Mouse (Mus musculus): ENCODE measurements around the gene Minpp1. TPM values are rescaled to one million over a fixed set of nuclear protein-coding genes. Genes with fewer than 3 reads are reported as not detected.

Minpp1 gene
- polyA plus RNA-seq, 1 experiment from 2014 or later, result 74.4 TPM

DNA sequence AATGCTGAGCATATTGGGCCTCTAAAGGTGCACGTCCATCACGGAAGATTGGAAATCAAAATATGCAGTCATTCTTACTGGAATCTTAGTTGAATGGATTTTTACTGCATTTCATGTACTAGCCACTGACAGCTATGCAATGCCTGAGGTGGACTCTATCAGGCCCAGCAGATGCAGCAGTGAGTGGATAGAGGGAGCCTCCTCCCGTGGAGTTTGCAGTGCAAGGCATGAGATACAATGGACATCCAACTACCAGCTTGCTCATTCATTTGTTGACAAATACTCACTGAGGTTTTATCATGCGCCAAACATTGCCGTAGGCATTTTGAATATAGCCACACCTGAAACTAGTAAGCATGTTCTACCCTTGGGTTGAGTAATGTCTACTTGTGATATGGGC, 18.2 kb upstream of the Minpp1 start:
- no peak for ATAC-seq (ENCODE audit: low FRiP score, low TSS enrichment)
- H3K27ac ChIP-seq (ENCODE audit: low read length), result no peak overlapping the region
- H3K27me3 ChIP-seq (ENCODE audit: insufficient read depth, low read length), result no peaks in the 10 kb centered on the region
- H3K36me3 ChIP-seq (ENCODE audit: insufficient read depth, low read length), result no peaks in the 10 kb centered on the region
- H3K4me3 ChIP-seq (ENCODE audit: low read length), result no peak overlapping the region
- no peaks in the 10 kb centered on the region for H3K9me3 ChIP-seq (ENCODE audit: low read length)
- H3K4me2 ChIP-seq (replicated peaks; ENCODE audit: low read depth, low read length), result no peak overlapping the region
- H3K4me1 ChIP-seq (ENCODE audit: insufficient read depth, low read length), result no peaks in the 10 kb centered on the region
- H3K9ac ChIP-seq (replicated peaks; ENCODE audit: low read length), result no peak overlapping the region
- 93% methylated on average over 5 of the region's 5 CpGs for WGBS

DNA sequence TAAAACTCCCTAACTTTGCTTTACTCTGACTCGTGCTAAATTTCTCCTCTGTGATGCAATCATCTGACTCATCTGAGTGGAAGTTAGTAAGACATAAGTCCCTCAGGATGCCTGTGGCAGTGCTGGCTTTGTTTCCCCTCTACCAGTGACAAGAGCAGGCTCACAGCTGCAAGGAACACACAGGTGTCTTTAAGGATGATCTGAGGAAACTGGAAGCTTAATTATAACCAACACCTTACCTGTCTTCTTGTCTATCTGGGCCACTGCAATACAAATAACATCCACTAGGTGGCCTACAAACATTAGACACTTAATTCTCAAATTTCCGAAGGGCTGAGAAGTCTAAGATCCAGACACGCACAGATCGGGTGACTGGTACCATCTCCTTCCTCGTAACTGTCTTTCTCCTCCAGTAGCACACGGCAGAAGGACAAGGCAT, 15.5 kb upstream of the Minpp1 start:
- peak; percentile 39; the same call in 1 of the 2 replicates for ATAC-seq (ENCODE audit: low FRiP score, low TSS enrichment)
- H3K27ac ChIP-seq (ENCODE audit: low read length), result no peak overlapping the region

DNA sequence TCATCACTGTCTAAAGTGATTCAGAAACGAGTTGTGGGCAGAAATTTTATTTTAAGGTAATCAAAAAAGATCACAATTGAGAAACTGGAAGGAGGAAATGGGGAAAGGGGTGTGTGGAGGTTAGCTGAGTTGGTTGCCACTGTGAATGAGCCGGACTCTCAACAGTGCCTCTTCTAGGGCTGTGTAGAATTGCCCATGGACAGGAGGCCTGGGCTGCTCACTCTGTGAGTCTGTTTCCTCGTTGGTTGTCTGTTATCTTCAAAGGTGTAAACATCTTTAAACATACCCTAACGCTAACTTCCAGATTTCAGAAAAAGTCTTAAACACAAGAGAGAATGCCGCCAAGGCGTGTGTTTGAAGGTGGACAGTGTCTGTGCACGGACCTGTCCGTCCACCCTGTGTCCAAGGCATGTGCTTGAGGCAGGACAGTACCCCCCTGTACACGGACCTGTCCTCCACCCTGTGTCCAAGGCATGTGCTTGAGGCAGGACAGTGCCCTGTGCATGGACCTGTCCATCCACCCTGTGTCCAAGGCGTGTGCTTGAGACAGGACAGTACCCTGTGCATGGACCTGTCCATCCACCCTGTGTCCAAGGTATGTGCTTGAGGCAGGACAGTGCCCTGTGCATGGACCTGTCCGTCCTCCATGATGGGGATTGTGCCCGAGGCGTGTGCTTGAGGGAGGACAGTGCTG, 14.9 kb upstream of the Minpp1 start:
- peak; percentile 54; the same call in 1 of the 2 replicates for ATAC-seq (ENCODE audit: low FRiP score, low TSS enrichment)
- no peak overlapping the region for H3K4me3 ChIP-seq (ENCODE audit: low read length)
- H3K36me3 ChIP-seq (ENCODE audit: insufficient read depth, low read length), result no peaks in the 10 kb centered on the region
- no peak overlapping the region for H3K9ac ChIP-seq (replicated peaks; ENCODE audit: low read length)
- H3K27me3 ChIP-seq (ENCODE audit: insufficient read depth, low read length), result no peaks in the 10 kb centered on the region
- 88% methylated on average over 13 of the region's 13 CpGs for WGBS
- H3K4me2 ChIP-seq (replicated peaks; ENCODE audit: low read depth, low read length), result no peak overlapping the region
- H3K27ac ChIP-seq (ENCODE audit: low read length), result no peak overlapping the region
- H3K4me1 ChIP-seq (ENCODE audit: insufficient read depth, low read length), result no peaks in the 10 kb centered on the region
- no peaks in the 10 kb centered on the region for H3K9me3 ChIP-seq (ENCODE audit: low read length)

More for the DNA sequence above, 15.5 kb upstream of the Minpp1 start:
- H3K9me3 ChIP-seq (ENCODE audit: low read length), result no peaks in the 10 kb centered on the region
- no peak overlapping the region for H3K9ac ChIP-seq (replicated peaks; ENCODE audit: low read length)
- no peak overlapping the region for H3K4me2 ChIP-seq (replicated peaks; ENCODE audit: low read depth, low read length)
- H3K36me3 ChIP-seq (ENCODE audit: insufficient read depth, low read length), result no peaks in the 10 kb centered on the region
- WGBS, result 20% methylated on average over 6 of the region's 6 CpGs
- no peaks in the 10 kb centered on the region for H3K27me3 ChIP-seq (ENCODE audit: insufficient read depth, low read length)
- H3K4me1 ChIP-seq (ENCODE audit: insufficient read depth, low read length), result no peaks in the 10 kb centered on the region
- no peak overlapping the region for H3K4me3 ChIP-seq (ENCODE audit: low read length)

DNA sequence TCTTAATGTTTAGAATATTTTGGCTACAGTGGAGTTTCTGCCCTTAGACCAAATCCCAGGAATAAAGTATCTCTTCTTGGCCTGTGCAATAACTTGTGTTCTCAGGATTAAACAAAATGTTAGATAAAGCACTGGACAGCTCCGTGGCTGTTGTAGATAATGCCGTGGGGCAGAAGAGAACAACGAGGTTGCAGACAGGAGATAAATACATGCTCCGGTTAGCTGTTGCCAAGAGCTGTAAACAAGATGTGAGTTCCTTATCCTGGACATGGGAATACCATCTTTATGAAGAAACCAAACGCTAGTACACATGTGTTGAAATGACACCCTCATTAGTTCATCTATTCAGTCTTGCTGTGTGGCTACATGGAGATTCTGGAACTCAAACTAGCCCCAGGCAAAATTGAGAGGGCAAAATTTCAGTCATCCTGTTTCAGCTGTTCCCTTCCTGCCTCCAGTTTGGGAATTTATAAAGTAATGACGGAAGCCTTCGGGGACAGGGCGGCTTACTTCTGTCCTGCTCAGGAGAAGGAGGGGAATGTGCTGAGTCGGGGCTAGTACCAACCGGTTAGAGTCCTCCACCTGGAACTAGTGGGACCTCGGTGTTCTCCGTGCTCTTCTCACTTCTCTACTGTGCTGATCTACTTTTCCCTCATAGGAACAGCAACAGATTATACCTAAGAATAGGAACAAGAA, 9.4 kb upstream of the Minpp1 start:
- no peaks in the 10 kb centered on the region for H3K4me1 ChIP-seq (ENCODE audit: insufficient read depth, low read length)
- H3K9me3 ChIP-seq (ENCODE audit: low read length), result no peaks in the 10 kb centered on the region
- H3K4me3 ChIP-seq (ENCODE audit: low read length), result no peak overlapping the region
- no peak overlapping the region for H3K27ac ChIP-seq (ENCODE audit: low read length)
- H3K27me3 ChIP-seq (ENCODE audit: insufficient read depth, low read length), result no peaks in the 10 kb centered on the region
- ATAC-seq (ENCODE audit: low FRiP score, low TSS enrichment), result 0 out of 2 replicates have a peak, but pooled peaks have one; percentile 57
- no peak overlapping the region for H3K4me2 ChIP-seq (replicated peaks; ENCODE audit: low read depth, low read length)
- H3K9ac ChIP-seq (replicated peaks; ENCODE audit: low read length), result no peak overlapping the region
- WGBS, result 75% methylated on average over 12 of the region's 12 CpGs
- H3K36me3 ChIP-seq (ENCODE audit: insufficient read depth, low read length), result no peaks in the 10 kb centered on the region

DNA sequence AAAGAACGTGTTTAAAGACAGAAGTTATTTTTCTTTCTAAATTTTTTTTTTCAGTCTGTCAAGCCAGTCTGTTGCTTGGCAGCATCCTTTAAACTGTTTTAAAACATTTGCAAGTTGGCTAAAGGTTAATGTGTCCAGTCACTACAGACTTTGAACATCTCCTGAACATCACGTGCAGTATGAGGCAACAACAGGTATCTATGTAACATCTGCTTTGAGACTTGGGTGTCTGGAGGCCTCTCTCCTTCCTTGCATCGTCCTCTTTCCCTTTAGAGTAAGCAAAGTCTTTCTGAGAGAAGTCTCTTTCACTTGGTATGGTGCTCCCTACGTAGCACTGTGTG, 8.9 kb upstream of the Minpp1 start:
- H3K4me3 ChIP-seq (ENCODE audit: low read length), result no peak overlapping the region
- H3K36me3 ChIP-seq (ENCODE audit: insufficient read depth, low read length), result no peaks in the 10 kb centered on the region
- H3K27ac ChIP-seq (ENCODE audit: low read length), result no peak overlapping the region
- H3K27me3 ChIP-seq (ENCODE audit: insufficient read depth, low read length), result no peaks in the 10 kb centered on the region
- no peaks in the 10 kb centered on the region for H3K4me1 ChIP-seq (ENCODE audit: insufficient read depth, low read length)
- ATAC-seq (ENCODE audit: low FRiP score, low TSS enrichment), result no peak
- 76% methylated on average over 4 of the region's 4 CpGs for WGBS
- H3K9me3 ChIP-seq (ENCODE audit: low read length), result no peaks in the 10 kb centered on the region
- H3K4me2 ChIP-seq (replicated peaks; ENCODE audit: low read depth, low read length), result no peak overlapping the region
- H3K9ac ChIP-seq (replicated peaks; ENCODE audit: low read length), result no peak overlapping the region

DNA sequence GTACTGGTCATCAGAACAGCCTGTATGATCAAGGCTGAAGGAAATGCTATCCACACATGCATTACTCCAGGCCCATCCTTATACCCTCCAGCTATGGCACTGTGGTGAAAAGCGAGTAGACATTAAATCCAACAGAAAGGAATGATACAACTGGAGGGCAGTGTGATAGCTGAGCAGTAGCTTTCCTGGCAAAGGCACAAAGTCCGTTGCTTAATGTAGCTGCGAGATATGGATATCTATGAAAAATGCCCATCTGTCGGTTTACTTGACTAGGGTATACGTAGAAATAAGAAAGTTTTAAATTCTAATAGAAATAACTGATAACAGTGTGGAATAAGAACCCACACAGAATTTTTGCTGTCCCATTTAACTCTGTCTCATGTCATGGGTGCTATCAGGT, 5.3 kb upstream of the Minpp1 start:
- Histone ChIP-seq H3K4me3 (ENCODE audit: low read length) (no peak overlapping the region), H3K9ac (replicated peaks; ENCODE audit: low read length) (no peak overlapping the region), H3K9me3 (ENCODE audit: low read length) (no peaks in the 10 kb centered on the region), H3K27me3 (ENCODE audit: insufficient read depth, low read length) (no peaks in the 10 kb centered on the region), H3K27ac (ENCODE audit: low read length) (no peak overlapping the region), H3K4me2 (replicated peaks; ENCODE audit: low read depth, low read length) (no peak overlapping the region), H3K4me1 (ENCODE audit: insufficient read depth, low read length) (peaks cover 6% of the 10 kb centered on the region), H3K36me3 (ENCODE audit: insufficient read depth, low read length) (no peaks in the 10 kb centered on the region)
- no peak for ATAC-seq (ENCODE audit: low FRiP score, low TSS enrichment)
- 84% methylated on average over 5 of the region's 5 CpGs for WGBS

DNA sequence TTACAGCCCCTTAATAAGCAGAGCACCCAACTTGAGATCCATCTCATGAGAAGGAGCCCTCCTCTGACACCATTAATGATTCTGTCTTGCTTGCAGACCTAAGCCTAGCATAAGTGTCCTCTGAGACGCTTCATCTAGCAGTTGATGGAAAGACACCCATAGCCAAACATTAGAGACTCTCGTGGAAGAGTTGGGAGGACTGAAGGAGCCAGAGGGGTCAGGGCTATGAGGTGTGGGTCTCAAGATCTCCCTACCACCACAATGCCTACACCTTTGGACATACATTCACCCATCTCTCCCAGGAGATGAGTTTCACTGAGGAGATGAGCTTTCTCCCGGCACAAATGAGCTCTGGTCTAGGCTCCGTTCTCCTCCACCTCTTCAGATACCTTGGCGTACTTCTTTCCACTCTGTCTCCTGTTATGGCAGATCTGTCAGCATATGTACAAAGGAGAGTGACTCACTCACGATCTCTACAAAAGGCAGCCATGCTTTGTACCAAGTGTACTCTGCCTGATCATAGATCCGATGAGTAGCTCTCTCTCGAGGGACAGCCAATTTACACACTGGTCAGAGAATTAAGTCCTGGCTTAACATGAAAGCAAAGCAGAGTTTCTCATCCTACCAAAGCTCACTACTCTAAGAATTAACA, 4.7 kb upstream of the Minpp1 start:
- 83% methylated on average over 8 of the region's 8 CpGs for WGBS
- ATAC-seq (ENCODE audit: low FRiP score, low TSS enrichment), result no peak

DNA sequence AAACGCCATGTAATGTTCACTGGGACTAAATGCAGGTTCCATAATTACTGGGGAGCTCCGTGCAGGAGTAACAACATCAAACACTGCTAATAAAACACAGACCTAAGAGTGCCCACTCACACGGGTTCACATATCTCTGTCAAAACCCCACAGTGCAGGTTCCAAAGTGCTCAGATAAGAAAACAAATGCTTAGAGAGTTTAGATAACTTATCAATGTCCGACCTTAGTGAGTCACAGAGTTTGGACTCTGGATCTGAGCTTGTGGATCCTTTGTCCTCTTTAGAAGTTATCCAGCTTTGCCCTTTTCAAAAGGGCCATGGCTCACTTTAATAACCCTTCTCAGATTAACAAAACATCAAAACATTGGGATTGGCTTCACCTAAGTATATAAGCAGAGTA, 4.1 kb upstream of the Minpp1 start:
- H3K9me3 ChIP-seq (ENCODE audit: low read length), result no peaks in the 10 kb centered on the region
- no peaks in the 10 kb centered on the region for H3K27me3 ChIP-seq (ENCODE audit: insufficient read depth, low read length)
- no peak overlapping the region for H3K4me2 ChIP-seq (replicated peaks; ENCODE audit: low read depth, low read length)
- no peak for ATAC-seq (ENCODE audit: low FRiP score, low TSS enrichment)
- H3K36me3 ChIP-seq (ENCODE audit: insufficient read depth, low read length), result no peaks in the 10 kb centered on the region
- H3K9ac ChIP-seq (replicated peaks; ENCODE audit: low read length), result no peak overlapping the region
- WGBS, result 57% methylated on average over 4 of the region's 4 CpGs
- no peak overlapping the region for H3K27ac ChIP-seq (ENCODE audit: low read length)
- H3K4me1 ChIP-seq (ENCODE audit: insufficient read depth, low read length), result peaks cover 6% of the 10 kb centered on the region
- no peak overlapping the region for H3K4me3 ChIP-seq (ENCODE audit: low read length)

More for the DNA sequence above, 4.7 kb upstream of the Minpp1 start:
- Histone ChIP-seq H3K4me2 (replicated peaks; ENCODE audit: low read depth, low read length) (no peak overlapping the region), H3K9me3 (ENCODE audit: low read length) (no peaks in the 10 kb centered on the region), H3K27ac (ENCODE audit: low read length) (no peak overlapping the region), H3K4me3 (ENCODE audit: low read length) (no peak overlapping the region), H3K36me3 (ENCODE audit: insufficient read depth, low read length) (no peaks in the 10 kb centered on the region), H3K4me1 (ENCODE audit: insufficient read depth, low read length) (peaks cover 6% of the 10 kb centered on the region), H3K9ac (replicated peaks; ENCODE audit: low read length) (no peak overlapping the region), H3K27me3 (ENCODE audit: insufficient read depth, low read length) (no peaks in the 10 kb centered on the region)

DNA sequence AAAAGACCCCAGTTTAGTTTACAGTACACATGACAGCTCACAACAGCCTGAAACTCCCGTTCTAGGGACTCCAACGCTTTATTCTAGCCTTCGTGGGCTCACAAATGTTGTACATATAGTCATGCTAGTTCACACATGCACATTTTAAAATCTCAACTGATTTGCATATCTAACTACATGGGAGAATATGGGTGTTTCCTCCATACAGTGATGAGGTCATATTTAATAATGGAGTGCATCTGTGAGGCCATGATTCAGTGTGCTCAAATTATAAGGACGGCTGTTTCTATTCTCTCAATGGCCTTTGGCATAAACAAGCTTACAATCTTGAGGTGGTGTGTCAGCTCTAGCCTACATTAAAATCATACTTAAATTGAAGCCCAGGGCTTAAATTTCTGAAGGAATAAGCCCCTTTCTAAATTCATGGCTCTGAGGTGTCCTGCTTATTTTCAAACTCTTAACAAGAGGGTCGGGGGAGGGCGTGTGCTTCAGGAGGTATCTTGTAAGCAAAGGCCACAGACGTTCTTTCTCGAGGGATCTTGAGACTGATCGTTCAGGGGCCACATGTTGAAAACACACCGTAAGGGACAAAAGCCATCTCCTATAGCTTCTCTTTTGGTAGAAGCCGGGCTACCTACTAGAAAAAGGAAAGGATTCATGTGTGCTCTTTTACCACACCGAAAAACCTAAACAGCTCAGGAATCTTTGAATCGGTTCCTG, 468 bp upstream of the Minpp1 start:
- H3K4me1 ChIP-seq (ENCODE audit: insufficient read depth, low read length), result peaks cover 20% of the 10 kb centered on the region
- peak overlapping the region; percentile 78 for H3K9ac ChIP-seq (replicated peaks; ENCODE audit: low read length)
- H3K36me3 ChIP-seq (ENCODE audit: insufficient read depth, low read length), result no peaks in the 10 kb centered on the region
- 16% methylated on average over 13 of the region's 13 CpGs for WGBS
- peak overlapping the region; percentile 88 for H3K27ac ChIP-seq (ENCODE audit: low read length)
- ATAC-seq (ENCODE audit: low FRiP score, low TSS enrichment), result no peak
- no peaks in the 10 kb centered on the region for H3K9me3 ChIP-seq (ENCODE audit: low read length)
- H3K4me3 ChIP-seq (ENCODE audit: low read length), result peak overlapping the region; percentile 83
- H3K27me3 ChIP-seq (ENCODE audit: insufficient read depth, low read length), result no peaks in the 10 kb centered on the region
- peak overlapping the region; percentile 64 for H3K4me2 ChIP-seq (replicated peaks; ENCODE audit: low read depth, low read length)

Data from kidney, embryonic 16.5 days (tissue).